Mouse (Mus musculus) CH12.LX (cell line): ENCODE measurements around the gene Ifitm5.

Source experiments
- CTCF ChIP-seq, 2 experiments: IDR thresholded peaks in 1 of 2; conservative IDR thresholded peaks in 1 of 2; 2 replicates each; pipeline ENCODE4 v1.5.1; 2011 to 2012; ENCODE audit warnings: low read depth in 2 of 2, low read length in 2 of 2, improper control_type of control experiment in 1 of 2, inconsistent platforms in 1 of 2, mild to moderate bottlenecking in 1 of 2, moderate library complexity in 1 of 2
- EP300 ChIP-seq: IDR thresholded peaks from 2 replicates; pipeline ENCODE4 v1.6.1; 2011; ENCODE audit warnings: low read length, improper control_type of control experiment
- MXI1 ChIP-seq: IDR thresholded peaks from 2 replicates; pipeline ENCODE4 v1.6.1; 2011; ENCODE audit warnings: mild to moderate bottlenecking, low read depth, low read length, improper control_type of control experiment
- PAX5 ChIP-seq: IDR thresholded peaks from 2 replicates; pipeline ENCODE4 v1.6.1; 2012; ENCODE audit warnings: low read length, inconsistent platforms, mixed read lengths
- POLR2A ChIP-seq: IDR thresholded peaks from 2 replicates; pipeline ENCODE4 v1.6.1; 2011; ENCODE audit warnings: low read depth, mild to moderate bottlenecking, improper control_type of control experiment, low read length
- POLR2AphosphoS2 ChIP-seq: IDR thresholded peaks from 2 replicates; pipeline ENCODE4 v1.6.1; 2011; ENCODE audit warnings: low read depth, low read length, improper control_type of control experiment
- RAD21 ChIP-seq: IDR thresholded peaks from 2 replicates; pipeline ENCODE4 v1.6.1; 2011; ENCODE audit warnings: low read depth, mild to moderate bottlenecking, low read length, improper control_type of control experiment, moderate library complexity
- UBTF ChIP-seq: IDR thresholded peaks from 2 replicates; pipeline ENCODE4 v1.6.1; 2012; ENCODE audit warnings: low read depth, mild to moderate bottlenecking, inconsistent platforms, low read length, improper control_type of control experiment, moderate library complexity
- ZNF384 ChIP-seq: IDR thresholded peaks from 2 replicates; pipeline ENCODE4 v1.6.1; 2012; ENCODE audit warnings: low read depth, low read length, improper control_type of control experiment, inconsistent platforms

DNA sequence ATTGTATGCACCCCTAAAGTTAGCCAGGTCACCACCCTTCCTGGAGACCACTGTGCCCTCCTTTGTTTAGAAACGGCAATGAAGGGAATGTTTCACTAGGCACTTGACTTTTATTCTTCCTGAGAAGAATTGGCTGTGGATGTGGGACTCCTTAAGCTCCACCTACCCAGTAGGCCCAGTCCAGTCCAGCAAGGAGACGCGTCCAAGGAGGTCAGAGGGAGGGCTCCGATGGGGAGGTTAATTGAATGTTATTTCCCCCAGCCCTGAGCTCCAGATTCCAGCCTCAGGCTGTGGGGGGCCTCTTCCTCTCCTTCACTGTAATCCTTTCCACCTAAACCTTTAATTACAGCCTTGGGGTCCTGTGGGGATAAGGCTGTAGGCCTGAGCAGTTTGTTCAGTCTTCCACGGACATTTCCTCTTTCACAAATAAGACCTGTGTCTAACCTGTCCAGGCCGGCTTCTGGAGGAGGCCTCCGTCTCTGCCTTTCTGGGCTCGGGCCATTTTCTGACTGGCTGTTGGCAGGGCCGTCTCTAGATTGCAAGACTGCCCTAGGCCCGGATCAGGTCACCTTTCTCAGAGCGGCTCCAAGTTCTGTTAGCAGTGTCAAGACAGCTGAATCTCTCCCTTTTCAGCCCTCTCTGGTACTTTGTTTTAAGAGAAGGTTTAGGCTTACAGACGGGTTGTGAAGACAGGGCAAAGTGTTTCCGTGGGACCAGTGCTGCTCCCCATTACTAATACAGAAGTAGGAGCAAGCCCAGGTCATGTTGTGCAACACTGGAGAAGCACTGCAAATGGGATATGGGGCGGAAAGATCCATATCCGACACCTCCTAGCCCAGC is 47.8 kb downstream of the Ifitm5 start:
- TF ChIP-seq CTCF (conservative IDR thresholded peaks at IDR 0.05 in 1 of 2, IDR thresholded peaks at IDR 0.05 in 1 of 2; ENCODE audit: low read depth in 2 of 2, low read length in 2 of 2) (no peak), RAD21 (no peak), ZNF384 (no peak), POLR2A (no peak), POLR2AphosphoS2 (no peak), PAX5 (no peak), MXI1 (no peak), EP300 (no peak), UBTF (no peak)
